Mouse (Mus musculus) olfactory bulb, adult 2 months (tissue): ENCODE measurements at regions not wholly inside any gene's neighbourhood (a gene's known extent, or its start where the extent isn't known, plus 50 kb on each side); places are given as distances from the start of the nearest gene placed in this dataset.
A peak's percentile ranks its signal among the peaks of the same experiment; 100 is the strongest.

Source experiments
- H3K27ac ChIP-seq: fragments of 200-500 bp; 2 replicates; pipeline ENCODE4 v1.5.1; 2012; ENCODE audit warnings: low read depth, low read length; ENCODE audit not compliant: insufficient read depth
- H3K4me1 ChIP-seq: fragments of 200-500 bp; 2 replicates; pipeline ENCODE4 v1.6.1; 2012; ENCODE audit warnings: low read length; ENCODE audit not compliant: control insufficient read depth, insufficient read depth
- H3K4me3 ChIP-seq: fragments of 200-500 bp; 2 replicates; pipeline ENCODE4 v1.5.1; 2012; ENCODE audit warnings: mild to moderate bottlenecking, low read depth, low read length, moderate library complexity; ENCODE audit not compliant: insufficient read depth
- CTCF ChIP-seq: fragments of 200-500 bp; IDR thresholded peaks from 2 replicates; pipeline ENCODE4 v1.5.1; 2012; ENCODE audit warnings: low read depth, mild to moderate bottlenecking, low read length, moderate library complexity; ENCODE audit not compliant: insufficient read depth
- POLR2A ChIP-seq: fragments of 200-500 bp; IDR thresholded peaks from 2 replicates; pipeline ENCODE4 v1.6.1; 2012; ENCODE audit warnings: mild to moderate bottlenecking, low read depth, low read length, moderate library complexity; ENCODE audit not compliant: insufficient read depth
- WGBS: fragments of 180-500 bp; shearing (Covaris S2); methylation state at CpG from one replicate; pipeline ENCODE4 v1.1.7; 2018; 5-methylcytosine and 5-hydroxymethylcytosine counted together

GRCm38 (mm10) chr15:36937757-36938498, 69.6 kb downstream of the Zfp706 start:
- Histone ChIP-seq H3K27ac (peak overlapping the region; percentile 98), H3K4me1 (peaks cover 16% of the 10 kb centered on the region), H3K4me3 (peak overlapping the region; percentile 49)
- no peak for TF ChIP-seq POLR2A
- no peak for TF ChIP-seq CTCF
- 24% methylated on average over 13 of the region's 13 CpGs for WGBS

GRCm38 (mm10) chr15:36937067-36937657, 70.4 kb downstream of the Zfp706 start:
- no peak overlapping the region for H3K27ac ChIP-seq
- peaks cover 11% of the 10 kb centered on the region for H3K4me1 ChIP-seq
- TF ChIP-seq POLR2A (no peak), CTCF (no peak)
- 82% methylated on average over 11 of the region's 11 CpGs for WGBS
- H3K4me3 ChIP-seq = no peak overlapping the region

GRCm38 (mm10) chr15:36934801-36935200, 72.8 kb downstream of the Zfp706 start:
- H3K4me1 ChIP-seq = peaks cover 11% of the 10 kb centered on the region
- WGBS = 70% methylated on average over 3 of the region's 3 CpGs
- H3K27ac ChIP-seq = no peak overlapping the region
- TF ChIP-seq POLR2A (no peak), CTCF (no peak)
- H3K4me3 ChIP-seq = no peak overlapping the region

GRCm38 (mm10) chr15:36933581-36933991, 74.0 kb downstream of the Zfp706 start:
- TF ChIP-seq CTCF (no peak), POLR2A (no peak)
- Histone ChIP-seq H3K4me3 (no peak overlapping the region), H3K4me1 (peaks cover 9% of the 10 kb centered on the region), H3K27ac (no peak overlapping the region)
- WGBS = 83% methylated on average over 2 of the region's 2 CpGs

- Histone ChIP-seq H3K27ac (no peak overlapping the region), H3K4me1 (no peaks in the 10 kb centered on the region; the same call in 1 of the 2 replicates), H3K4me3 (no peak overlapping the region)
- TF ChIP-seq CTCF (no peak), POLR2A (no peak)
- WGBS = 85% methylated on average over 2 of the region's 2 CpGs
These were observed 76.1 kb downstream of the Zfp706 start for GRCm38 (mm10) chr15:36931460-36931859.

- no peaks in the 10 kb centered on the region; the same call in 1 of the 2 replicates for H3K4me1 ChIP-seq
- TF ChIP-seq POLR2A (no peak), CTCF (no peak)
- no peak overlapping the region for H3K27ac ChIP-seq
- H3K4me3 ChIP-seq = no peak overlapping the region
- WGBS = 95% methylated on average over 6 of the region's 6 CpGs
These were observed 77.1 kb downstream of the Zfp706 start for GRCm38 (mm10) chr15:36930433-36930832.

GRCm38 (mm10) chr15:36929786-36930185, 77.8 kb downstream of the Zfp706 start:
- H3K4me1 ChIP-seq = no peaks in the 10 kb centered on the region; the same call in 1 of the 2 replicates
- WGBS = 92% methylated on average over 2 of the region's 2 CpGs
- no peak overlapping the region for H3K4me3 ChIP-seq
- TF ChIP-seq CTCF (no peak), POLR2A (no peak)
- no peak overlapping the region for H3K27ac ChIP-seq

- Histone ChIP-seq H3K4me1 (peaks cover 2% of the 10 kb centered on the region; the same call in 1 of the 2 replicates), H3K27ac (no peak overlapping the region), H3K4me3 (no peak overlapping the region)
- 93% methylated on average over 3 of the region's 3 CpGs for WGBS
- TF ChIP-seq POLR2A = no peak
- TF ChIP-seq CTCF = no peak
These were observed 78.5 kb downstream of the Zfp706 start for GRCm38 (mm10) chr15:36929088-36929487.

- TF ChIP-seq CTCF (no peak), POLR2A (no peak)
- H3K27ac ChIP-seq = no peak overlapping the region
- 96% methylated on average over 4 of the region's 4 CpGs for WGBS
- H3K4me1 ChIP-seq = peaks cover 4% of the 10 kb centered on the region; the same call in 1 of the 2 replicates
- H3K4me3 ChIP-seq = no peak overlapping the region
These were observed 78.9 kb downstream of the Zfp706 start for GRCm38 (mm10) chr15:36928678-36929077.
